Mouse (Mus musculus): ENCODE measurements around the gene Tcp10b. TPM values are rescaled to one million over a fixed set of nuclear protein-coding genes. Genes with fewer than 3 reads are reported as not detected.
"Not testable (repeated sequence)": the region's sequence is repeated elsewhere in the genome, so short reads cannot be mapped to it uniquely, and the experiment has no call there.

Gene Tcp10b
- total RNA-seq (2014; fragmentation: Nextera tagmentation) (not detected in 2 replicates), total RNA-seq (2017) (0.06 TPM in 1 of 2 replicates, not detected in the other), polyA plus RNA-seq (2012) (not detected in 2 replicates)

DNA sequence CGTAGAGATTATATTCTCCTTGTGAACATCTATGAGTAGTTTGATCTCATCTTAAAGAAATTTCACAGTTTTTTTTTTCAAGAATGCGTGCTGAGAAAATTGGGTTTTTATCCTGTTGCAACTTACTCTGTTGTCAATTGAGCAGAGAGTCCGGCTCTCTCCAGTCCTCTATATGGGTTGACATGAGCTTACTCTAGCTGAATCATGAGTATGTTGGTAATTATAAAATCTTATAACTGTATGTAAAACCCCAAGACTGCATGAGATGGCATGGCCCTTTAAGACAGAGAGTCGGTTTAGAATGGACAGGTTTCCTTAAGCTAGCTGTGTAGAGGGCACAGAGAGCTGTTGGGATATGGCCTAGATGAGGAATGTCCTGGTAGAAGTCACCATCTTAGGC lies at the start of gene Tcp10b:
TSS of gene Tcp10b (plus strand) at position 301 of the 400 bp plus-strand sequence.
- not testable (repeated sequence) for ATAC-seq (ENCODE audit: extremely low read depth, insufficient number of reproducible peaks, low FRiP score, poor library complexity, severe bottlenecking); H3K27me3 ChIP-seq (ENCODE audit: insufficient read depth, low read length); H3K4me3 ChIP-seq (ENCODE audit: low read depth, low read length); H3K36me3 ChIP-seq (replicated peaks); H3K9me3 ChIP-seq (replicated peaks); DNase-seq (ENCODE audit: low spot score); H3K4me1 ChIP-seq (ENCODE audit: insufficient read depth, low read depth, low read length)

DNA sequence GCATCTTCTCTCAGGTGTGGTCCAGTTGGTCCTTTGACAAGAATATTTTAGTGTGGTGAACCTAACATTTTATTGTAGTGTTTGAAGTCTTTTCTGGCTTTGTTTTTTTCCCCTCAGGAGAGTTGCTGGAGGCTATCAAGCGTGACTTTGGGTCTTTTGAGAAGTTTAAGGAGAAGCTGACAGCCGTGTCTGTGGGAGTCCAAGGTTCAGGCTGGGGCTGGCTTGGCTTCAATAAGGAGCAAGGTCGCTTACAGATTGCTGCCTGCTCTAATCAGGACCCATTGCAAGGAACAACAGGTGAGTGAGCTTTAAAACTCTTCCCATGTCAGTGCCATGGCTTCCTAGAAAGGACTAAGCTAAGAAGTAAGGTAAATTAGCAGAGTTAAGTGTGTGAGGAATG lies 47.6 kb upstream of the Tcp10b start:
- Histone ChIP-seq H3K36me3 (replicated peaks) (peaks cover 59% of the 10 kb centered on the region), H3K4me1 (ENCODE audit: insufficient read depth, low read depth, low read length) (peaks cover 7% of the 10 kb centered on the region), H3K27me3 (ENCODE audit: insufficient read depth, low read length) (no peaks in the 10 kb centered on the region), H3K4me3 (ENCODE audit: low read depth, low read length) (no peak overlapping the region), H3K9me3 (replicated peaks) (no peaks in the 10 kb centered on the region)
- TF ChIP-seq CTCF (IDR thresholded peaks at IDR 0.05; ENCODE audit: low read depth, low read length) = no peak
- TF ChIP-seq POLR2AphosphoS5 (IDR thresholded peaks at IDR 0.05; ENCODE audit: insufficient replicate concordance, low read depth, low read length) = no peak
- no peak for TF ChIP-seq GATA2 (IDR thresholded peaks at IDR 0.05; ENCODE audit: borderline replicate concordance, low read depth, low read length)
- no peak for TF ChIP-seq TAL1 (conservative IDR thresholded peaks at IDR 0.05; ENCODE audit: low read depth, low read length)
- TF ChIP-seq GATA1 (IDR thresholded peaks at IDR 0.05; ENCODE audit: borderline replicate concordance, low read length) = no peak
- ATAC-seq (ENCODE audit: extremely low read depth, insufficient number of reproducible peaks, low FRiP score, poor library complexity, severe bottlenecking) (no peak), DNase-seq (ENCODE audit: low spot score) (no peak)

DNA sequence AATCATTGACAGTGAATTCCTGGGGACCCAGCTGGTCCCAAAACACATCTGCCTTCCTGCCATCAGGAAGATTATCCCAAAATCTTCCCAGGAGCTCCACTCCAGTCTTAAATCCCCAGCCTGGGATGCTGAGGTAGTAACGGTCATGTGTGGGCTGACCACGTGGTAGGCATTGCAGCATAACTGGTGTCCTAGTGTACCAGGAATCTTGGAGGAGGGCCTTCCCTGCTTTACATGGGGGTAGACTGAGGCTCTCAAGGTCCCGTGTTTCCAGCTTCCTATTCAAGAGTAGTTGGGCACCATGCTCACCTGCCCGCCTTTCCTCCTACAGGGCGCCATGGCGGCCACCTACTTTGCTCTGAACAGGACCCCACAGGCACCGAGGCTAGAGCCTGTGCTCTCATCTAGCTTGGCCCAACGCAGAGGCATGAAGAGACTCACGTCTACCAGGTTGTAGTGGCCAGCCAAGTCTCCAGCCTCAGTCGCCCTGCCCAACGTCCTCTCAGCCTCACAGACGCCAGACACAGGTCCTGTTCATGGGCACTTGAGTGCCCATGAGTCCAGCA lies 24.2 kb upstream of the Tcp10b start:
- not testable (repeated sequence) for H3K9me3 ChIP-seq (replicated peaks); H3K36me3 ChIP-seq (replicated peaks); H3K27me3 ChIP-seq (ENCODE audit: insufficient read depth, low read length); H3K4me1 ChIP-seq (ENCODE audit: insufficient read depth, low read depth, low read length); DNase-seq (ENCODE audit: low spot score); ATAC-seq (ENCODE audit: extremely low read depth, insufficient number of reproducible peaks, low FRiP score, poor library complexity, severe bottlenecking); H3K4me3 ChIP-seq (ENCODE audit: low read depth, low read length)

DNA sequence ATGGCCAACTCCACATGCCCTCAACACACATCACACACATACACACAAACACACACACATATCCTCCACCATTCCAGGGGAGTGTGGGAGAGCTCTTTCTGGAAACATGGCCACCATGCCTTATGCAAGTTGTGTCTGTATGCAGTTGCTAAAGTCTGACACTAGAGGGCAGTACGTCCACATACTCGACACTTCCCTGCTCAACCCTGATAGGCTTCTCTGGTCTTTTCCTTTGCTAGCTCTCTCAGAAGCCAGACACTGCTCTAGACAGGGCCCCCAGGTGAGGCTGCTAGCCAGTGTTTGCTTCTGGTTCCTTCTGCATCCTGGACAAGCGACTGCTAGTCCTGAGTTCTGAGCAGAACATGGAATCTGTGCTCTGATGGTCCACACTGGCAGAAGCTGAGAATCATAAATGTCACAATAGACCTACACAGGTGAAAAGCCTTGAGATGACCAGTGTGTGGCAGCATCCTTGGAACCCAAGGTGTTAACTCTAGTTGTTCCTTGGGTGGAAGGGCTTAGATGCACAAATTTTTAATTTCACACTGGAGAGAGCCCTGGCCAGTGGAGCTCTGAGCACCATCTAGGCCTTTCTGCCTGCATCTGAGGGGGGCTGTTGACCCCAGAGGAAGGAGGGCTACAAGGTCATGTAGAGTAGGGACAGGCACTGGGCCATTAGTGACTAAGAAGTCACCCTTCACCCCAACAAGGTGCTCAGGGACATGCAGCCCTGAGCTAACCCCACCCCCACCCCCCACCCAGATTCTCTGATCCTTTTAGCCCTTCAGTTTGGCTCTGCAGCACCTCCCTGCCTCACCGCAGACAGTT lies 16.8 kb upstream of the Tcp10b start:
- peak; percentile 37; the same call in 1 of the 2 replicates for ATAC-seq (ENCODE audit: extremely low read depth, insufficient number of reproducible peaks, low FRiP score, poor library complexity, severe bottlenecking)
- not testable (repeated sequence) for H3K4me1 ChIP-seq (ENCODE audit: insufficient read depth, low read depth, low read length)

DNA sequence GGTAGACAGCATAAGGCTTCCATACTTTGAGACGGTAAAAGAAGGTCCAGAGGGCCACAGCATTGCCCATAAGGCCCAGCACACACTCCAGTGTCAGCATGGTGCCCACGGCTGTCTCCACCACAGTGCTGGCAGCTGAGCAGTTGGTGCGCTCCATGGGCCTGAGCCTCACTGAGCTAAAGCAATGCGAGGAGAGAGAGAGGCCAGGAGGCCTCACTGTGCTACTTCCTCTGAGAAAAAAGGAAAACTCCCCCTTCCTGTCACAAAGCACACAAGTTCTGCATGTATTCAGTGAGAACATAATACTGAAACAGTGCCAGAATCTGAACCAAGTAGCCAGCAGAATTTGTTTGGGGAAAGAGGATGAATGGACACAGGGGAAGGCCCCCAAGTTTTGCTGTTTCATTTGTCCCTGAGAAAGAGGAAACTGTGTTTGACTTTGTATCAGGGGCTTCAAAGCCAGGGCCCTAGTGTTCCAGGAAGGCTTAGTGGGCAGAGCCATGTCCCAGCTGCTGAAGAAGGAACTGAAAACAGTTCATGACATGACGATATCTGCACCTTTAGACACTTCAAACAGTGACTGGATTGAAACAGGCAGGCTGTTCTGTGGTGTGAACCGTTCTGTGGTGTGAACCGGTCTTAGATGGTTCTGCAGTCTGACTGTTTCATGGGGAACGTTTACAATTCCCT lies 8.6 kb upstream of the Tcp10b start, which contains the start of gene Gpr31b:
TSS of gene Gpr31b (minus strand) at position 173 of the 690 bp plus-strand sequence.
- not testable (repeated sequence) for H3K27me3 ChIP-seq (ENCODE audit: insufficient read depth, low read length); H3K4me3 ChIP-seq (ENCODE audit: low read depth, low read length); H3K4me1 ChIP-seq (ENCODE audit: insufficient read depth, low read depth, low read length); H3K36me3 ChIP-seq (replicated peaks); ATAC-seq (ENCODE audit: extremely low read depth, insufficient number of reproducible peaks, low FRiP score, poor library complexity, severe bottlenecking); H3K9me3 ChIP-seq (replicated peaks); DNase-seq (ENCODE audit: low spot score)

More for the DNA sequence above, 16.8 kb upstream of the Tcp10b start:
- not testable (repeated sequence) for H3K36me3 ChIP-seq (replicated peaks); H3K4me3 ChIP-seq (ENCODE audit: low read depth, low read length); H3K27me3 ChIP-seq (ENCODE audit: insufficient read depth, low read length); H3K9me3 ChIP-seq (replicated peaks); DNase-seq (ENCODE audit: low spot score)
- TF ChIP-seq CTCF (IDR thresholded peaks at IDR 0.05; ENCODE audit: low read depth, low read length) = peak; percentile 39

DNA sequence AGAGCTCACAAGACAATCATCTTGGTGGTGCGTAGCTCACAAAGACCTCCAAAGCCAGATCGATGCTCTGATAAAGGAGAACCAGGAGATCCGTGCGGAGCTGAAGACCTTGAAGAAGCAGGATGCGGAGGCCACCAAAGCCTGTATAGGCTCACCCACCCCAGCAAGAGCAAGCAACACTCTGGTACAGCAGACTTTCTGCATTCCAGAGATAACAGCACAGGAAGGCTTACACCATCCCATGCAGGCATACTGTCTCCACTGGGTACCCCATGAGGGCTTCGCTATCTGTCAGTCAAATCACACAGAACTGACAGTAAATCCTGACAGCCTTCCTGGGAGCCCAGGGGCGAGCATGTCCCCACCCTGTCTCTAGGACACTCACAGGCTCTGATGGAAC lies 2.0 kb downstream of the Tcp10b start:
- H3K27me3 ChIP-seq (ENCODE audit: insufficient read depth, low read length); ATAC-seq (ENCODE audit: extremely low read depth, insufficient number of reproducible peaks, low FRiP score, poor library complexity, severe bottlenecking): not testable (repeated sequence)

DNA sequence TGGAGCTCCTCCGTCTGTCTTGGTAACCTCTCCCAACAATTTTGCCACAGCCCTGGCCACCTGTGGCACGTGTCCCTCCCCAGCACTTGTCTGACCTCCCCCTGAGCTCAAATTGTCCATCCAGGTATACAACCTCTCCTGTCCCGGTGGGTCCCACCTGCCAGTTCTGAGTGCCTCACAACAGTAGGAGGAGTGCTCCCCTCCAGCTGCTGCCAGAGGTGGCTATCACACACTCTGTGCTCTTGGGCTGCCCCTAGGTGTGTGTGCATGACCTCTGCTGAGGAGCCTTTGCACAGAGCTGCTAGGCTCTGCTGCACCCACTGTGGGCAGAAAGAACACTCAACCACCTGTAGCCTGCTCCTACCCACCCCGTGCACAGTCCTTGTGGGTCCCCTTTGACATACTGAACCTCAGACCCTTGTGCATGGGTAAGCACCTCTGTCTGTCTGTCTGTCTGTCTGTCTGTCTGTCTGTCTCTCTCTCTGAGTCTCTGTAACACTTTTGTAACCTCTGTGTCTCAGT lies 7.0 kb downstream of the Tcp10b start:
- ATAC-seq (ENCODE audit: extremely low read depth, insufficient number of reproducible peaks, low FRiP score, poor library complexity, severe bottlenecking); H3K36me3 ChIP-seq (replicated peaks); H3K9me3 ChIP-seq (replicated peaks); DNase-seq (ENCODE audit: low spot score); H3K27me3 ChIP-seq (ENCODE audit: insufficient read depth, low read length); H3K4me3 ChIP-seq (ENCODE audit: low read depth, low read length); H3K4me1 ChIP-seq (ENCODE audit: insufficient read depth, low read depth, low read length): not testable (repeated sequence)

More for the DNA sequence above, 2.0 kb downstream of the Tcp10b start:
- not testable (repeated sequence) for H3K9me3 ChIP-seq (replicated peaks); H3K36me3 ChIP-seq (replicated peaks); DNase-seq (ENCODE audit: low spot score); H3K4me1 ChIP-seq (ENCODE audit: insufficient read depth, low read depth, low read length); H3K4me3 ChIP-seq (ENCODE audit: low read depth, low read length)

DNA sequence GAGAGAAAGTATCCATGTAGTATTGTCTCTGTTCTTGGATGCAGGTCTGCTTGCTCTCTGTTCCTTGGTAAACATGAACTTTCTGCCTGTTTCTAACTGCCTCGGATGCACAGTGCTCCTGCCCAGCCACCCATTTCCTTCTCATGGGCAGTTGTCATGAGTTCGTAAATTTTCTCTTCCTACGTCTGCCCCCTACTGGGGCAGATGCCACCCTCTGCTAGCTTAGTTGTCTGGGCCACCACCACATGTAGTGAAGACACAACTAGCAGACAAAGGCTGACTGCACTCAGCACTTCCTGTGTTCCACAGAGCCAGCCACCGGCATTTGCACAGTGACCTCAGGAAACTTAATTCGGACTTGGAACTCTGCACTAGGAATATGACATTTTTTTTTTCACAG lies 8.3 kb downstream of the Tcp10b start:
- H3K4me3 ChIP-seq (ENCODE audit: low read depth, low read length); H3K27me3 ChIP-seq (ENCODE audit: insufficient read depth, low read length); H3K36me3 ChIP-seq (replicated peaks); H3K4me1 ChIP-seq (ENCODE audit: insufficient read depth, low read depth, low read length); ATAC-seq (ENCODE audit: extremely low read depth, insufficient number of reproducible peaks, low FRiP score, poor library complexity, severe bottlenecking); DNase-seq (ENCODE audit: low spot score); H3K9me3 ChIP-seq (replicated peaks): not testable (repeated sequence)

DNA sequence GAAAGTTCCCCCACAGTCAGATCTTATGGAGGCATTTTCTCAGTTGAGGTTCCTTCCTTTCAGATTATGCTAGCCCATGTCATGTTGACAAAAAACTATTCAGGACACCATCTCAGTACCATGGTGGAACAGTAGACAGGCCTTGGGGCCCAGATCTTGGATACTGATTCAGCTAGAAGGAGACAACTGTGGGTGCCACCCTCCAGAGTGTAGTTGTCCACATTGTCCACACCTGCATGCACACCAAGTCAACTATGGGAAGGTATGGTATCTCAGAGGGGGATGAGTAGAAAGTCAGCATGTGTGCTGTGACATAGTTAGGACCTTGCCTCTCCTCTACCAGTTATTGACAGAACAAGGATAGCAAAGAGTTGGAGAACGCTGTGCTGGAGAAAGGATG lies 30.6 kb downstream of the Tcp10b start:
- not testable (repeated sequence) for ATAC-seq (ENCODE audit: extremely low read depth, insufficient number of reproducible peaks, low FRiP score, poor library complexity, severe bottlenecking); DNase-seq (ENCODE audit: low spot score); H3K9me3 ChIP-seq (replicated peaks); H3K4me1 ChIP-seq (ENCODE audit: insufficient read depth, low read depth, low read length); H3K36me3 ChIP-seq (replicated peaks); H3K27me3 ChIP-seq (ENCODE audit: insufficient read depth, low read length); H3K4me3 ChIP-seq (ENCODE audit: low read depth, low read length)

DNA sequence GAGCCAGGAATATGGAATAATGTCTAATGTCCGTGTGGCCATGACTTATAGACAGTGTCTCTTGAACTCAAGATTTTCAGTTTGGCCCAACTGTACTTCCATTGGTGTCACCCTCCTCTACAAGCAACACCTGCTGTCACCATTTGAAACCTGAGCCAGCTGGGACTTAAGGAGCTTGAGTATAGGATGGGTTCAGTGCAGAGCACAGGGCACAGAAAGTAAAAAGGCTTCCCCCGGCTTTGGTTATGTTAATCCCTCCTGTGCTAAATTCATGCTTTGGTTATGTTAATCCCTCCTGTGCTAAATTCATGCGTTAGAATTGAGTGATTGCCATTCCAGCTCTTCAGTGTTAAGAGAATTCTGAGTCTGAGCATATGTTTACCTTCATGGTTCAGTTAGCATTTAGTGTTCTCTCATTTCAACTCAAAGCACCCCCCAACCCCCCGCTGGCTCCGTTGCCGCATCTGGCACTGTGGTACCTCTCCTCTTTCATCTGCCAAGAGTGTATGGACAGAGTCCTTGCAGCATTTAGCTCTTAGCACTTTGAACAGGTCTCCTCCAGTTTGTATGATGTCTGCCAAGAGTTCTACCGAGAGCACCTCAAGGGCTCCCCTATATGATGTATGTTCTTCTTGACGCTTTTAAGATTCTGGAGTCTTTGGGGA lies 31.3 kb downstream of the Tcp10b start:
- not testable (repeated sequence) for H3K4me3 ChIP-seq (ENCODE audit: low read depth, low read length); ATAC-seq (ENCODE audit: extremely low read depth, insufficient number of reproducible peaks, low FRiP score, poor library complexity, severe bottlenecking); H3K4me1 ChIP-seq (ENCODE audit: insufficient read depth, low read depth, low read length); H3K36me3 ChIP-seq (replicated peaks); H3K27me3 ChIP-seq (ENCODE audit: insufficient read depth, low read length); H3K9me3 ChIP-seq (replicated peaks); DNase-seq (ENCODE audit: low spot score)
